Mouse (Mus musculus) liver, adult 2 months (tissue): ENCODE results near the gene Gm9970.
"Not testable (repeated sequence)": the region's sequence is repeated elsewhere in the genome, so short reads cannot be mapped to it uniquely, and the experiment has no call there.

Experiments used
- CTCF ChIP-seq: fragments of 200-500 bp; IDR thresholded peaks from 2 replicates; pipeline ENCODE4 v1.5.1; 2011; ENCODE audit warnings: low read depth, low read length, control low read depth
- POLR2A ChIP-seq: fragments of 200-500 bp; IDR thresholded peaks from 2 replicates; pipeline ENCODE4 v1.6.1; 2011; ENCODE audit warnings: low read length, control low read depth; ENCODE audit not compliant: insufficient read depth; ENCODE audit errors: extremely low read depth

GRCm38 (mm10) chr5:31216554-31216953 is 24.5 kb downstream of the Gm9970 start:
- TF ChIP-seq POLR2A, CTCF: not testable (repeated sequence)
